Mouse (Mus musculus) layer of hippocampus, adult 2 months (tissue): ENCODE measurements at regions not wholly inside any gene's neighbourhood (a gene's known extent, or its start where the extent isn't known, plus 50 kb on each side); places are given as distances from the start of the nearest gene placed in this dataset.

Experiments used
- DNase-seq, 2 experiments: peaks; one replicate each; pipeline ENCODE4 v3.0.0; 2022; ENCODE audit warnings: low spot score in 2 of 2
- H3K27ac ChIP-seq: fragments of 200-600 bp; 2 replicates; pipeline ENCODE4 v1.8.1; 2022
- H3K4me3 ChIP-seq: fragments of 200-600 bp; 2 replicates; pipeline ENCODE4 v1.8.1; 2022; ENCODE audit warnings: mild to moderate bottlenecking
- CTCF ChIP-seq: fragments of 200-600 bp; conservative IDR thresholded peaks from 2 replicates; pipeline ENCODE4 v1.8.1; 2022; ENCODE audit warnings: antibody characterized with exemption, mild to moderate bottlenecking, moderate library complexity

DNA sequence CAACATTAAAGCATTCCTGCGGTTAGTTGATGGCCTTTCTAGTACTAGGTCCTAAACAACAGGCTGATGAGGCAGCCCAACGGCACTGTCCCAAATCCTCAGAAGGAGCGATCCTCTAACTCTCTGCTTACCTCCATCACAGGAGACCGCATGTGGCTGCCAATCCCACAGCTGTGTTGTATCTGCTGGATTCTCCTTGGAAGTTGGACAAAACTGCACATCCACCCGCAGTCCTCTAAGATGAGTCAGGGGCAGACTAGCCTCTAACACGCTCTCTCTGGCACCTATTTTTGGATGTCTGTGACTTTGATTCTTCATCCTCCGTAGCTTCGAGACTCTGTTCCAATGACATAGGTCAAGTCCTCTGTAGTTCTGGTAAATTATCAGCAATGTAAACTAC is 432.5 kb downstream of the Fgf9 start:
- Histone ChIP-seq H3K4me3 (no peak overlapping the region), H3K27ac (no peak overlapping the region)
- no peak for TF ChIP-seq CTCF
- no peak for DNase-seq

DNA sequence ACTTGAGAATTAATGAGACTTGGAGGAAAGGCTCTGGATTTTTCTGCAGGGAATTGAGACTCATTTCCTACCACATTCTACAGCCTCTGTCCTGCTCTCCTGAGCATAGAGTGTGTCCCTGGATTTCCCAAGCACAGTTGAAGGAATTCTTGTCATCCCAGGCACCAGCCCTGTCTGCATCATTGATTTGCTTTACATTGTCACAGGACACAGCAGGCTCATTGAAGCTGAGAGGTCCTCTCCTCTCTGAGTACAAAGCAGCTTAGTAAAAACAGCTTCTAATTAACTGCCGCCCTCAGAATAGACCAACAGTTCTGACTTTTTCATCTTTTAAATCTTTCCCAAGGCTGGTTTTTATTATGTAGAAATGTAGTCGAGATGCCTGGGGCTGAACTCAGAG is 429.7 kb downstream of the Fgf9 start:
- no peak for TF ChIP-seq CTCF
- no peak for DNase-seq
- H3K27ac ChIP-seq = no peak overlapping the region
- H3K4me3 ChIP-seq = no peak overlapping the region

DNA sequence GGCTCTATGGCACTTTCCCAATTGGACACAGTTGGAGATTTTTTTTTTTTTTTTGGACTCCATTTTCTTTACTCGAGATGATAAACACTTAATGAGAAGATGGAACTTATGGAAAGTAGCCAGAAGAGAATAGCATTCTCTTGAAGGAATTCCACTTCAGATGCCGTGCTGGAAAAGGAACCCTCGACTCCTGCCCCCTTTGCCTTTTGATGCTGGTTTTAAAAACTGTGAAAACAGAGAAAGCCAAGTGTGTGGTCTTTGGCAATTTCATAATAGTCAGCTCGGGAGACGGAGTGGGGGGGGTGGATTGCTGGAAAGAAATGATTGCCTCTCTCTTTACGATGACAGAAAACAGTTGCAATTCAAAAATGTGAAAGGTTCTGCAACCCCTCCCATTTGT is 429.2 kb downstream of the Fgf9 start:
- TF ChIP-seq CTCF = no peak
- no peak overlapping the region for H3K4me3 ChIP-seq
- no peak overlapping the region for H3K27ac ChIP-seq
- DNase-seq = no peak

DNA sequence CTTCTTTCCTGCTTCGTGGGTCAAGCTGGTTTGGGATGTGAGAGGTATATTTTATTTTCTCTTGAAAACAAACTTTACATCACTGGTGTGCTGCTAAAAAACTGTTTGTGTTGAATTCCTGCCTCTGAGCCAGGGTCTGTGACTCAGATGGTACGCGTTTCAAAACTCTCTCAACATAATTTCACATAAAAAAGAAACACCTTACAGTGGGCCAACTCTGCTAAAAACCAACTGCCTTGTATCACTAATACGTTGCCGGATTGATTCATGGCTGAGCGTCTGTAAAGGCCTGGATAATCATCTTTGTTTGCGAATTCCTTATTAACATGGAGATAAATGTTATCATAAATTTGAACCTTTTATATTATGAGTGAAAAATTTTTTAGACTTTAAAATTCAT is 428.7 kb downstream of the Fgf9 start:
- DNase-seq = no peak
- TF ChIP-seq CTCF = no peak
- H3K27ac ChIP-seq = no peak overlapping the region
- H3K4me3 ChIP-seq = no peak overlapping the region

DNA sequence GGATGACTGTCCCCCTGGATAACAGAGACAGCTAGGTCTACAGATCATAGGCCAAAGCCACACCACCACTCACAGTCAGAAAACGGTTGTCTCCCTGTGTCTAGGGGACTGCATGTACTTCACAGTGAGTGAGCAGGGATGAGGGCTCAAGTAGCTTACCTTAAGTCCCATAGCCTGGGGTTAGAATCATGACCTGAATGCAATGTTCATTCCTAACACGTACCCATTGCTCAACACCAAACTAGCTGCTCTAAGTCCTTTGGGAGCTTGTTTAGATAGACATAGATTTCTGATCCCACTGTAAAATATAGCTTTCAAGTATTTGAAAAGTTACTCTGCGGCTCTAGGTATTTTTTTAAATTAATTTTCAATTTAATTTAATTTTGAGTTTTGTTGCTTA is 426.6 kb downstream of the Fgf9 start:
- H3K27ac ChIP-seq = no peak overlapping the region
- TF ChIP-seq CTCF = no peak
- no peak for DNase-seq
- H3K4me3 ChIP-seq = no peak overlapping the region

DNA sequence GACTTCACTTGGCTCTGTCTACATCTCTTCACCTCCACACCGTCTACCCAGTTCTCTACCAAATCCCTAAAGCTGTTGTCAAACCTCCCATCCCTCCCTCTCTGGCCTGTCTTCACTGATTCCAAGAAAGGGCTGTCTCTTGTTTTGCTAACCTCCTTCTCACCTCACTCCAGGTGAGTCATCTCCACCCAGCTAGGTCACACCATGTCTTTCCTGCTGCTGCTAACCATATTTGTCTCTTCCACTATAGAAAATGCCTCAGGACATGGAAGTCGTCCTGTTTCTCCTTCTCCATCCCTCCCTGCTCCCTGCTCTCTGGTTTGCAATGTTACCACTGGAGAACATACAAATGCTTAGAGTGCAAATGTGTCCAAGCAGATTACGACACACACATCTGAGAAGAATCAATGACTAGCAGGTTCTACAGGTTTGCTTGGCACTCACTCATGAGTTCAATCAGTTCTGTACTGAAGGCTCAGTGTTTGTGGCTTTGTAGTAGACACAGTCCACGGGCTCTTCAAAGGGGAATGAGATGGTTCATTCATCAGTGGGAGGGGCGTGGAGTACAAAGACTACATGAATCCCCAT is 424.1 kb downstream of the Fgf9 start:
- DNase-seq = no peak
- no peak overlapping the region for H3K27ac ChIP-seq
- TF ChIP-seq CTCF = no peak
- H3K4me3 ChIP-seq = no peak overlapping the region

DNA sequence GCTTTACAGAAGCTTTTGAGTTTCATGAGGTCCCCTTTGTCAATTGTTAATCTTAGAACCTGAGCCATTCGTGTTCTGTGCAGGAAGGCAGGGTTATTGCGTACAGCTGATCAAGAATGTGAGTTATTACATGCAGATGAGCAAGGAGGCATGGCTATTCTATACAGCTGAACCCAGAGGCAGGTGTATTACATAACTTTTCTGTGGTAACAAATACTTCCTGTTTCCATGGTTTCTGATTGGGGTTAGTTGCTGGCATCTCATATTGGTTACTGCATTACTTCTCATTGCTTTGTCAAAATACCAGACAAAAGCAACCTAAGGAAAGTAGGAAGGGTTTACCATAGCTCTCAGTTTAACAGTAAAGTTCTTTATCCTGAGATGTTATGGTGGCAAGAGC is 421.8 kb downstream of the Fgf9 start:
- no peak overlapping the region for H3K27ac ChIP-seq
- no peak for DNase-seq
- no peak for TF ChIP-seq CTCF
- H3K4me3 ChIP-seq = no peak overlapping the region

DNA sequence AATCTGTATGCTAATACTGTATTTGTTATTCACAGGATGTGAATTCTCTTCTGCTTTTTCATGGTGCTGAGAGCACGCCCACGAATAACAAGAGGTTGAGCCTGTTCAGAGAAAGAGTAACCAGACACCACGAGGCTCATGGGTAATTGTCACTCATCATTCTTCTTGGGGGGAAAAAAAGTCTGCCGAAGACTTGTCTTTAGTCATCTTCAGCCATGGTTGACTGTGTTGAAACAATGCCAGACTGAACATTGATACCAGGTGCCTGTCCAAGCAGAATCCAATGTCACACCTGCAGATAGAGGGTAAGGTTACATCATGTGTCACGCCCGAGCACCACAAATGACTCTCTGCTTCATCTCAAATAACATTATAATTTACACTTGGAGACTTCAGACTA is 418.5 kb downstream of the Fgf9 start:
- no peak for TF ChIP-seq CTCF
- no peak overlapping the region for H3K4me3 ChIP-seq
- no peak overlapping the region for H3K27ac ChIP-seq
- no peak for DNase-seq

DNA sequence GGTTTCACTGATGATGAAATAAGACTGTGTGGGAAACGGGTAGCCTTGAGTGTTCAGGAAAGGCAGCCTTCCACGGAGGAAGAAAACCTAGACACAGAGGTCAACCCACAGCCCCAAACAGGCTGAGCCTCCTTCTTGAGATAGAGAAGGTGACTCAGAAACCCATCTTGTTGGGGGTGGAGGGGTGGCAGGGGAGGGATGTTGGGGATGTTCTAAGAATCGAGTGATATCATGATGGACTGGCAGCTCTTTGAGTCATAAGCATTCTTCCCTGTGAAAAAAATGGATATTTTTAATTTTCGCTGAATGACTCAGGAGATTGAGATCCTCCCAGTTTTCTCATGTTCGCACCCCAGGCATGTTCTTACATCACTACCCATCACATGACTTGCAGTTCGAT is 417.5 kb downstream of the Fgf9 start:
- no peak for DNase-seq
- no peak for TF ChIP-seq CTCF
- Histone ChIP-seq H3K27ac (no peak overlapping the region), H3K4me3 (no peak overlapping the region)

DNA sequence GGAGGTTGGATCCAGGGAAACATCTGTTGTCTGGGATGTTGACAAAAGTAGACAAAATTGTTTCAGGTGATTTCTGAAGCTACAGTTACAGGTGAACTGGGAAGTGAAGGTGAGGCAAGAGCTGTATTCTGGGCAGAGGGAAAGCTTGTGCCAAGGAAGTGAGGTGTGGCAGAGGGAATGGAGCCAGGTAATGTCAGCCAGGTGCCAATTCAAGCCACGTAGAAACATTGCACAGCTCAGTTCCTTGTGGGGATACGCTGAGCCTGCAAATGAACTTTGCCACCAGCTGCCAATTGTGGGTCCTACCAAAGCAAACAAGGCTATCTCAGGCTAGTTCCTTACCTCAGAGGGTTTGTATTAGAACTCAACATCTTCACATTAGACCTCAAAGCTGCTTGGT is 410.1 kb downstream of the Fgf9 start:
- no peak overlapping the region for H3K4me3 ChIP-seq
- no peak for TF ChIP-seq CTCF
- DNase-seq = no peak
- no peak overlapping the region for H3K27ac ChIP-seq

DNA sequence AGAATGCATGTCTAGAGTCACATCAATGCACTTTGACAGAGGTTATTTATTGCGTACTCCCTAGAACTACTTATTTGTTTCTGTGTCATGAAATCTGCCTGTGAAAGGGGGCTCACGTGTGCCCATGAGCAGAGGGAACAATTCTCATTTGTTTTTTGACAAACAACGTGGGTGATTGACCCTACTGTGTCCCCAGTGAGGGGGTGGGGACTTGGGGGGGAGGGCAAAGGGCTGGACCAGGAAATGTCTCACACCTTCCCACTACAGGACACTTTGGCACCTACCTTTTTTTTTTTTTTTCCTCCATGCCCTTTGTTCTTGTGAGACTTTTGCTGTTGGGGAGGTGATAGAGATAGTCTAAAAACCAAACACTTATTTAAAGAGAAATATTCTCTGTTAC is 400.3 kb downstream of the Fgf9 start:
- Histone ChIP-seq H3K27ac (no peak overlapping the region), H3K4me3 (no peak overlapping the region)
- no peak for DNase-seq
- no peak for TF ChIP-seq CTCF

DNA sequence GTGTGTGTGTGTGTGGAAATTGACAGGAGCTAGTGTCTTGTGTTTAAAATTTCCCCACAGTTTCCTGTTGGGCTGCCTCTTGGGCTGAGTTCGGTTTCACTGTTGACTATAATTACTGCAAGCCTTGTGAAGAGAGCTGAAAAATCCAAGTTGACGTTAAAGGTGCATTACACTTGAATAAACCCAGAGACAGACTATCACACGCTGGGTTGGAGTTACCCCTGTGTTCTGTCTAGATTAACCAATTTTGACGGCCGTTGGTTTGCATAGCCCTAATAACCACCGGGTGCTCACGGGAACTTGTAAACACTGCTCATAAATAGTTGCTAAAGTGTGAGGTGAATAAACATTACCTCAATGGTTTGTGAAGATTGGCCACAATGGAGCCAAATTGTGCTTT is 398.1 kb downstream of the Fgf9 start:
- no peak overlapping the region for H3K27ac ChIP-seq
- DNase-seq = no peak
- no peak overlapping the region for H3K4me3 ChIP-seq
- TF ChIP-seq CTCF = no peak

DNA sequence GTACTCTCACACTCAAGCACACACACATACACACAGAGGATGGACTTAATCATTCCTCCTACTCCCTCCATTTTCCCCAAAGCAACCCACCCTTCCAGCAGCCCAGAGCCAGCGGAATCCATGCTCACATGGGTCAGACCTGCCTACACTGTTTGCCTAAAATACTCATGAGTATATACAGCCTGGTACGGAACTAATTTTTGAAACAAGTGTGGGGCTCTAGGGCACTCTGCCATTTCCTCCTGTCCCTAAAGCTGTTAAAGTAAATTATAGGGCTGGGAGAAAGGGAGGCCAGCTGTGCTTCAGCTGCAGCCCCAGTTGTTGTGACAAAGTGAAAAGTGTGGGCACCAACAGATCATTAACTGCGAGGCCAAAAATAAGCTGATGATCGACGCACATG is 397.5 kb downstream of the Fgf9 start:
- H3K4me3 ChIP-seq = no peak overlapping the region
- no peak overlapping the region for H3K27ac ChIP-seq
- no peak for TF ChIP-seq CTCF
- no peak for DNase-seq

DNA sequence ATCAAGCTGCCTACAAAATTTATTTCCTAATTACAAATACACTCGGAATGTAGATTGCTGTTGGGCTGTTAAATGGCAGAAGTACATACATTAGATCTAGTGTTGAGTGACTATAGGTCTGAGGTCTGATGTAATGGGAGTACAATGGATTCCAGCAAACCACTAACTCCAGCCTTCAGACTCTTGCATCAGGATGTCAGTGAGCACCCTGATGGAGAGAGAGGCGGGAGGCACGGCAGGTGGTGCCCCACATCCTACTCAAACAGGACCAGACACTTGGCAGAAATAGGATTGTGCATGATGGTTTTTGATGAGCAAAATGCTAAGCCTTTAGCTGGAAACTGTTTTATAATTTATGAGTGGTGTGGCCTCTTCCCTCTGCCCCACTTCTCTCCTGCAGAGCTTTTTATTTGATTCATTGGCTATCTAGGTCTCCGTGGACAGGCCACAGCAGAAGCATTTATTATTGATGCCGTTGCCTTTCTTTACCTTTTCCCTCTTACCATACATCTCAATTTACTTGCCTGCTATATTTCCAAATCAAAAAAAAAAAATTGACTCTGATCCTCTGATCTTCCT is 376.5 kb downstream of the Fgf9 start:
- H3K27ac ChIP-seq = no peak overlapping the region
- TF ChIP-seq CTCF = no peak
- H3K4me3 ChIP-seq = no peak overlapping the region
- DNase-seq = no peak

DNA sequence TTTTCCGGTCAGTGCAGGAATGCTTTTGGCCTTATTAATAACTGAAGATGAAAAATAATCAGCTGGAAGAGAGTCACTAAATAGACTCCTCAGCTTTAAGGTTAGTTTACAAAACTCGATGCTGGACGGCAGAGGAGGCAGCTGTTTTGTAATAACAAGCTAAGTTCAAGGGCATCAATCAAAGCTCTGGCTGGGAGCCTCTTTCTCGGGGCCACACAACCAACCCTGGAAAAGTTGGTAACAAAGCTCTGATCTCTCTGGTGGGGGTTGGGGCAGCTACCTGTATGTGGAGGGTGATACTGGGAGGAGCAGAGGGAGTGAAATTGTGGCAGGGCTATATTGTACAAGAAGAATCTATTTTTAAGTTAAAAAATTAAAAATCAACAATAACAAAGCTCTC is 374.1 kb downstream of the Fgf9 start:
- DNase-seq = no peak
- H3K4me3 ChIP-seq = no peak overlapping the region
- TF ChIP-seq CTCF = no peak
- H3K27ac ChIP-seq = no peak overlapping the region
